Mouse (Mus musculus) MEL (cell line): ENCODE results near the gene Lhpp.

Source experiments
- BHLHE40 ChIP-seq: IDR thresholded peaks from 2 replicates; pipeline ENCODE4 v1.6.1; 2012; ENCODE audit warnings: low read depth, mild to moderate bottlenecking, inconsistent platforms, low read length, improper control_type of control experiment, borderline replicate concordance
- CTCF ChIP-seq, 3 experiments: IDR thresholded peaks in 2 of 3; conservative IDR thresholded peaks in 1 of 3; 2 replicates each; pipeline ENCODE4 v1.5.1; 2011 to 2012; ENCODE audit warnings: low read length in 3 of 3, low read depth in 2 of 3, mild to moderate bottlenecking in 2 of 3, improper control_type of control experiment in 1 of 3, inconsistent platforms in 1 of 3, mixed read lengths in 1 of 3, moderate library complexity in 1 of 3; ENCODE audit not compliant: control insufficient read depth in 1 of 3, insufficient read depth in 1 of 3, poor library complexity in 1 of 3, severe bottlenecking in 1 of 3
- ELF1 ChIP-seq: IDR thresholded peaks from 2 replicates; pipeline ENCODE4 v1.6.1; 2014; ENCODE audit warnings: low read depth, mild to moderate bottlenecking, inconsistent platforms, low read length, improper control_type of control experiment, moderate library complexity
- EP300 ChIP-seq, 2 experiments: IDR thresholded peaks; 2 replicates each; pipeline ENCODE4 v1.6.1; 2011; ENCODE audit warnings: improper control_type of control experiment in 2 of 2, low read length in 2 of 2, low read depth in 1 of 2, mild to moderate bottlenecking in 1 of 2
- GATA1 ChIP-seq: IDR thresholded peaks from 2 replicates; pipeline ENCODE4 v1.6.1; 2011; ENCODE audit warnings: low read depth, low read length, improper control_type of control experiment
- MAX ChIP-seq: IDR thresholded peaks from 2 replicates; pipeline ENCODE4 v1.6.1; 2011; ENCODE audit warnings: low read length, improper control_type of control experiment
- MXI1 ChIP-seq: IDR thresholded peaks from 2 replicates; pipeline ENCODE4 v1.6.1; 2011; ENCODE audit warnings: mild to moderate bottlenecking, low read depth, low read length, improper control_type of control experiment
- MYB ChIP-seq: IDR thresholded peaks from 2 replicates; pipeline ENCODE4 v1.6.1; 2011; ENCODE audit warnings: mild to moderate bottlenecking, low read depth, low read length, improper control_type of control experiment
- POLR2A ChIP-seq, 2 experiments: IDR thresholded peaks; 2 replicates each; pipeline ENCODE4 v1.6.1; 2011 to 2012; ENCODE audit warnings: low read length in 2 of 2, mild to moderate bottlenecking in 2 of 2, control low read depth in 1 of 2, improper control_type of control experiment in 1 of 2, low read depth in 1 of 2, moderate library complexity in 1 of 2; ENCODE audit not compliant: control insufficient read depth in 1 of 2, insufficient read depth in 1 of 2, poor library complexity in 1 of 2
- POLR2AphosphoS2 ChIP-seq: IDR thresholded peaks from 2 replicates; pipeline ENCODE4 v1.6.1; 2011; ENCODE audit warnings: low read length, improper control_type of control experiment
- TAL1 ChIP-seq: IDR thresholded peaks from 2 replicates; pipeline ENCODE4 v1.6.1; 2012; ENCODE audit warnings: mild to moderate bottlenecking, inconsistent platforms, low read length, moderate library complexity, mixed read lengths
- USF1 ChIP-seq: IDR thresholded peaks from 2 replicates; pipeline ENCODE4 v1.6.1; 2014; ENCODE audit warnings: low read depth, mild to moderate bottlenecking, inconsistent platforms, low read length, improper control_type of control experiment, moderate library complexity
- USF2 ChIP-seq, 2 experiments: IDR thresholded peaks; 2 replicates each; pipeline ENCODE4 v1.6.1; 2011 to 2012; ENCODE audit warnings: improper control_type of control experiment in 2 of 2, low read length in 2 of 2, borderline replicate concordance in 1 of 2, inconsistent platforms in 1 of 2, low read depth in 1 of 2, mild to moderate bottlenecking in 1 of 2; ENCODE audit not compliant: insufficient read depth in 1 of 2
- ZKSCAN1 ChIP-seq: IDR thresholded peaks from 2 replicates; pipeline ENCODE4 v1.6.1; 2012; ENCODE audit warnings: low read depth, mild to moderate bottlenecking, inconsistent platforms, low read length, improper control_type of control experiment, moderate library complexity

DNA sequence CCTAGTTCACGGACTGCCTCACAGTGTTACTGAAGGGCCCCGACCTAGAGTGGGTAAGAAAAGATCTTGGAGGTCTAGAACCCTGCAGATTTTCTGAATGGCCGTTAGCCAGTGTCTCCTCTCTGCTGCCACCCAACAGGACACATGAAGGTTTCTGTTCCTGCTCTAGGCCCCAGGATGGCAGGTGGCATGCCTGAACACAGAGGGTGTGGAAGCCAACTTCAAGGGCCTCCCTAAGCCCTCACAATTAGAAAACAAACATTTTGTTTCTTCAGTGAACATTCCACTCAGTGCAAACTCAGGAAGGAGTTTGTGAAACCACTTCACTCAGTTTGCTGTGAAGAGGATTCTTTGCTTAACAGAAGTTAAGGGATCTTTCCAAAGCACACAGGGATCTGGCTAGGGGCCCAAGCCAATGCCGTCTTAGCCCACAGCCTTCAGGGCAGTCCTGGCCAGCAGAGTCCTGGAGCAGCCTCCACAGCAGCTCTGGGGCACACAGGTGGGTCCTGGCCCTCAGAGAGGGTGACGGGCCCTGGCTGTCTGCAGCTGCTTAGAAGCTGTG, 114.1 kb downstream of the Lhpp start:
- TF ChIP-seq EP300 (IDR thresholded peaks at IDR 0.05; ENCODE audit: low read depth in 1 of 2, low read length in 2 of 2) (no peak), CTCF (IDR thresholded peaks at IDR 0.05 in 2 of 3, conservative IDR thresholded peaks at IDR 0.05 in 1 of 3; ENCODE audit: control insufficient read depth in 1 of 3, insufficient read depth in 1 of 3, low read depth in 2 of 3, low read length in 3 of 3, poor library complexity in 1 of 3, severe bottlenecking in 1 of 3) (no peak), POLR2AphosphoS2 (no peak), GATA1 (no peak), POLR2A (IDR thresholded peaks at IDR 0.05; ENCODE audit: control insufficient read depth in 1 of 2, insufficient read depth in 1 of 2, low read depth in 1 of 2, low read length in 2 of 2, poor library complexity in 1 of 2) (no peak), BHLHE40 (no peak), TAL1 (no peak), ZKSCAN1 (no peak), ELF1 (no peak), MYB (no peak), USF1 (no peak), USF2 (IDR thresholded peaks at IDR 0.05; ENCODE audit: borderline replicate concordance in 1 of 2, insufficient read depth in 1 of 2, low read depth in 1 of 2, low read length in 2 of 2) (no peak), MXI1 (no peak), MAX (no peak)
